Mouse (Mus musculus) hindbrain, embryonic 10.5 days (tissue): Measurements from ENCODE around the gene Dusp15. TPM values are rescaled to one million over a fixed set of nuclear protein-coding genes. Genes with fewer than 3 reads are reported as not detected.

Experiments
- DNase-seq: peaks from one replicate; pipeline ENCODE4 v3.0.0-alpha.2; 2017; ENCODE audit warnings: low spot score
- H3K27ac ChIP-seq: fragments of 300-500 bp; sonication (generic); 2 replicates; pipeline ENCODE4 v1.5.1; 2016; ENCODE audit warnings: mild to moderate bottlenecking, moderate library complexity
- H3K27me3 ChIP-seq: fragments of 300-500 bp; sonication (generic); 2 replicates; pipeline ENCODE4 v1.6.1; 2016; ENCODE audit warnings: mild to moderate bottlenecking; ENCODE audit not compliant: poor library complexity, insufficient read depth, severe bottlenecking
- H3K36me3 ChIP-seq: fragments of 300-500 bp; sonication (generic); 2 replicates; pipeline ENCODE4 v1.6.1; 2016; ENCODE audit warnings: mild to moderate bottlenecking, moderate library complexity
- H3K4me1 ChIP-seq: fragments of 300-500 bp; sonication (generic); replicated peaks from 2 replicates; pipeline ENCODE4 v1.6.1; 2016; ENCODE audit warnings: mild to moderate bottlenecking
- H3K4me3 ChIP-seq: fragments of 300-500 bp; sonication (generic); 2 replicates; pipeline ENCODE4 v1.5.1; 2016; ENCODE audit warnings: mild to moderate bottlenecking, moderate library complexity
- H3K9me3 ChIP-seq: fragments of 300-500 bp; sonication (generic); 2 replicates; pipeline ENCODE4 v1.6.1; 2016; ENCODE audit warnings: mild to moderate bottlenecking, moderate library complexity
- WGBS: fragments of 180-500 bp; shearing (Covaris S2); methylation state at CpG from one replicate; pipeline ENCODE4 v1.1.7; 2016; 5-methylcytosine and 5-hydroxymethylcytosine counted together
- polyA plus RNA-seq: library from polyadenylated mRNA; unstranded; fragments of >200 nt; fragmentation: Nextera tagmentation; extraction: Ambion mirVana; gene quantifications from 2 replicates; pipeline ENCODE4 v1.2.1, GENCODE M21; 2016

Gene Dusp15
- 1.1 and 1.4 TPM in 2 replicates for polyA plus RNA-seq

- Histone ChIP-seq H3K36me3 (no peaks in the 10 kb centered on the region), H3K27me3 (peaks cover 78% of the 10 kb centered on the region), H3K9me3 (no peaks in the 10 kb centered on the region), H3K27ac (peak within 1 kb of the TSS; percentile 87), H3K4me3 (peak within 1 kb of the TSS; percentile 77), H3K4me1 (peaks cover 34% of the 10 kb centered on the region)
- 1% methylated on average over 54 of the region's 54 CpGs for WGBS
- DNase-seq, result peak; percentile 65
Measured at GRCm38 (mm10) chr2:152951065-152951849, at the start of gene Dusp15. Gene Dusp15 (minus strand): TSS chr2:152951698.

DNA sequence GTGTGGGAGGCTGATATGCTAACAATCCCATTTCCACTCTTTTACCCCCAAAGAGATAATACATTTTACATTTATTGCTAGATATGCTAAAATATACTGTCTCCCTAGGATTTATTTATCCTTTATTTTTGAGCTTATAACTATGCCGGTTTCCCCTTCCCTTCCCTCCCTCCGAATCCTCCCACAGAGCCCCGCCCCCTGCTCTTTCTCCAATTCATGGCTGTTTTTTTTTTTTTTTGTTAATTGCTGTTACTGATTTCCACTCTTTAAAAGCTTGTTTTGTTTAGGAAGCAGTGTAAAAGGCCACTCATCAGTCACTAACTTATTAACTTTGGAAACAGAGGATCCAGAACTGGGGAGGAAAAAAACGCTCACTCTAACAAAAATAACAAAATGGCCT lies 45.5 kb upstream of the Dusp15 start:
- no peak for DNase-seq

GRCm38 (mm10) chr2:152991529-152991928 lies 40.0 kb upstream of the Dusp15 start:
- Histone ChIP-seq H3K27ac (no peak overlapping the region), H3K4me3 (no peak overlapping the region), H3K4me1 (0 out of 2 replicates have a peak, but pooled peaks cover 6% of the 10 kb centered on the region), H3K9me3 (no peaks in the 10 kb centered on the region), H3K36me3 (no peaks in the 10 kb centered on the region), H3K27me3 (no peaks in the 10 kb centered on the region; the same call in 1 of the 2 replicates)
- no peak for DNase-seq
- WGBS, result 92% methylated on average over 9 of the region's 9 CpGs

More for the DNA sequence above, 45.5 kb upstream of the Dusp15 start:
- H3K27ac ChIP-seq, result no peak overlapping the region
- H3K9me3 ChIP-seq, result no peaks in the 10 kb centered on the region
- H3K4me1 ChIP-seq, result 0 out of 2 replicates have a peak, but pooled peaks cover 3% of the 10 kb centered on the region
- H3K36me3 ChIP-seq, result no peaks in the 10 kb centered on the region
- H3K4me3 ChIP-seq, result no peak overlapping the region
- no peaks in the 10 kb centered on the region; the same call in 1 of the 2 replicates for H3K27me3 ChIP-seq
- WGBS, result 71% methylated on average over 4 of the region's 4 CpGs

- Histone ChIP-seq H3K27me3 (no peaks in the 10 kb centered on the region), H3K36me3 (no peaks in the 10 kb centered on the region), H3K4me1 (no peaks in the 10 kb centered on the region; the same call in 1 of the 2 replicates), H3K9me3 (no peaks in the 10 kb centered on the region), H3K4me3 (no peak overlapping the region), H3K27ac (no peak overlapping the region)
- 36% methylated on average over 1 of the region's 1 CpGs for WGBS
- no peak for DNase-seq
Measured at GRCm38 (mm10) chr2:152985582-152985981, 34.1 kb upstream of the Dusp15 start.

- Histone ChIP-seq H3K27me3 (no peaks in the 10 kb centered on the region), H3K9me3 (no peaks in the 10 kb centered on the region), H3K4me1 (no peaks in the 10 kb centered on the region), H3K36me3 (no peaks in the 10 kb centered on the region), H3K27ac (no peak overlapping the region), H3K4me3 (no peak overlapping the region)
- no peak for DNase-seq
- WGBS, result 72% methylated on average over 3 of the region's 3 CpGs
Measured at GRCm38 (mm10) chr2:152976991-152977390, 25.5 kb upstream of the Dusp15 start.

DNA sequence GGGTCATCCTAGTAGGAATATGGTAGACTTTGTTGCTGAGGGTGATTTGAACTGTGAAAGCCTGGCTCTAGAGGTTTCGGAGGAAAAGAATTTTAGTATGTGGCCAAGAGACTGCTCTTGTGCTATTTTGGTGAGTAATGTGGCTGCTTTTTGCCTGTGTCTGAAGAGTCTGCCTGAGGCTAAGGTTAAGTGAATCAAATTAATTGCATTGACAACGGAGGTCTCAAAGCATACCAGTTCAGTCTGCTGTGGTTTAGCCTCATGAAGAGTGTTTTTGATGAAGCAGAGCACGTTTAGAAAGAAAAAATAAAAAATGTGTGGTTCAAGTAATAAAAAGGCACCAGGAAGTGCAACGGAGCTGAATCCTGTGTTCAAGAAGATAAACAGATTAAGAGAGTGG lies 14.1 kb upstream of the Dusp15 start:
- no peak for DNase-seq
- WGBS, result 80% methylated on average over 4 of the region's 4 CpGs
- H3K36me3 ChIP-seq, result no peaks in the 10 kb centered on the region

GRCm38 (mm10) chr2:152962091-152962793 lies 10.7 kb upstream of the Dusp15 start, which contains the start of gene Ttll9:
Gene Ttll9 (plus strand): TSS chr2:152962485.
- Histone ChIP-seq H3K4me1 (peaks cover 3% of the 10 kb centered on the region; the same call in 1 of the 2 replicates), H3K9me3 (no peaks in the 10 kb centered on the region), H3K36me3 (no peaks in the 10 kb centered on the region), H3K4me3 (peak within 1 kb of the TSS; percentile 58), H3K27me3 (peaks cover 6% of the 10 kb centered on the region; the same call in 1 of the 2 replicates), H3K27ac (peak within 1 kb of the TSS; percentile 69)
- DNase-seq, result peak; percentile 85
- WGBS, result 3% methylated on average over 34 of the region's 34 CpGs

More for the DNA sequence above, 14.1 kb upstream of the Dusp15 start:
- peaks cover 4% of the 10 kb centered on the region; the same call in 1 of the 2 replicates for H3K27me3 ChIP-seq
- peaks cover 3% of the 10 kb centered on the region; the same call in 1 of the 2 replicates for H3K4me1 ChIP-seq
- H3K9me3 ChIP-seq, result no peaks in the 10 kb centered on the region
- H3K27ac ChIP-seq, result no peak overlapping the region
- no peak overlapping the region for H3K4me3 ChIP-seq

DNA sequence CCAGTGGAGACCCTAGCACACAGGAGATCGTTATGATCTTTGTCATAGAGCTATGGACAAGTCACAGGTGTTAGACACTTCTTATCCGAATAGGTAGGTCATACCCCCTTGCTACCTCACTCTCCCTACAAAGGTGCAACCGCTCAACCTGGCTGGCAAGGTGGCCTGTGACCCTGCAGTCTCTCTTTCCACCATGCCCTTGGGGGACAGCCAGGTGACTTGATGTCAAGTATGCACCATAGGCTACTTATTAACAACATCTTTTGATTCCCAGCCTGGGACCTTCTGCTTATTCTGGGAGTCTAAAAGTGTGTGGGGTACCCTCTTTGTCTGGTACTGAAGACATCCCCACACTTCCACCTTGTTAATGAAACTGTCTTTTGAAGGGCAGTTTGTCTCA lies 6.6 kb upstream of the Dusp15 start:
- no peaks in the 10 kb centered on the region for H3K9me3 ChIP-seq
- DNase-seq, result no peak

DNA sequence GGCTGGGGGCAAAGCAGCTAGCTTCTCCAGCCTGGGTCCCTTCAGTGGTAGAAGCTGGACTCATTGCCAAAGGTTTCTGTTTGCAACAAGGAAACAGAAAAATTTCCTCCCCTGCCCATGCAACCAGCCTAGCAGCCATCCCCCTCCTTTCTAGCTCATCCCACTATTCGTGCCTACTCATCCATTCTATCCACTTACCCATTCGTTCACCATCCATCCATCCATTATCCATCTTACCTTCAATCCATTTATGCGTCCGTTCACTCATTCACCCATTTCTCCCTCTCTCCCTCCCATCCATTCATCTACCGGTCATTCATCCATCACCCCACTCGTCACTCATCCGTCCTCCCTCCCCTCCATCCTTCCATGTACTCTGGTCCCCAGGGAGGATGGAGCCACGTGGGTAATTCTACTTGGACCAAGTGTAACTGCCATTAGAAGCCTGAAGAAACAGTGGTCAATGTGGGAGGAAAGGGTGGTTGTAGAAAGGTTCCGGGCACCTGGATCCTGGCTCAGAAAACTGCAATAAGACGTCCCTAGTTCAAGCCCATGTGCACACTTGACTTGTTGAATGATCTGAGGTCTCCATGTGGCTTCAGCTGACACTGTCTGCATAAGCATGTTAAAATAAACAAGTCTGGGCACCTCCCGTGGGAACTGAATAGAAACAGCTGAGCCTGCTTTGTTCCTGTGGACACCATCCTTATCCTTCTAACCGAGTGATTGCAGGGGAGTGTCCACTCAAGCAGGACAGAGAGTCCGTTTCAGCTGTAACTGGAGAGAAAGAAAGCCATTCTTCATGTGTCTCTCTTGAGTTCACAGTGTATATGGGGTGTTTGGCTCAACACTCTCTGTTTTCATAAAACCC lies 587 bp upstream of the Dusp15 start:
- H3K4me1 ChIP-seq, result peaks cover 34% of the 10 kb centered on the region
- peak overlapping the region; percentile 87 for H3K27ac ChIP-seq
- no peaks in the 10 kb centered on the region for H3K36me3 ChIP-seq
- peak overlapping the region; percentile 77 for H3K4me3 ChIP-seq
- H3K27me3 ChIP-seq, result peaks cover 75% of the 10 kb centered on the region
- 12% methylated on average over 13 of the region's 13 CpGs for WGBS
- peak; percentile 43 for DNase-seq
- H3K9me3 ChIP-seq, result no peaks in the 10 kb centered on the region

More for the DNA sequence above, 6.6 kb upstream of the Dusp15 start:
- H3K36me3 ChIP-seq, result no peaks in the 10 kb centered on the region
- H3K4me3 ChIP-seq, result no peak overlapping the region
- H3K27ac ChIP-seq, result no peak overlapping the region
- H3K27me3 ChIP-seq, result peaks cover 22% of the 10 kb centered on the region; the same call in 1 of the 2 replicates
- WGBS, result 71% methylated on average over 3 of the region's 3 CpGs
- peaks cover 13% of the 10 kb centered on the region for H3K4me1 ChIP-seq

DNA sequence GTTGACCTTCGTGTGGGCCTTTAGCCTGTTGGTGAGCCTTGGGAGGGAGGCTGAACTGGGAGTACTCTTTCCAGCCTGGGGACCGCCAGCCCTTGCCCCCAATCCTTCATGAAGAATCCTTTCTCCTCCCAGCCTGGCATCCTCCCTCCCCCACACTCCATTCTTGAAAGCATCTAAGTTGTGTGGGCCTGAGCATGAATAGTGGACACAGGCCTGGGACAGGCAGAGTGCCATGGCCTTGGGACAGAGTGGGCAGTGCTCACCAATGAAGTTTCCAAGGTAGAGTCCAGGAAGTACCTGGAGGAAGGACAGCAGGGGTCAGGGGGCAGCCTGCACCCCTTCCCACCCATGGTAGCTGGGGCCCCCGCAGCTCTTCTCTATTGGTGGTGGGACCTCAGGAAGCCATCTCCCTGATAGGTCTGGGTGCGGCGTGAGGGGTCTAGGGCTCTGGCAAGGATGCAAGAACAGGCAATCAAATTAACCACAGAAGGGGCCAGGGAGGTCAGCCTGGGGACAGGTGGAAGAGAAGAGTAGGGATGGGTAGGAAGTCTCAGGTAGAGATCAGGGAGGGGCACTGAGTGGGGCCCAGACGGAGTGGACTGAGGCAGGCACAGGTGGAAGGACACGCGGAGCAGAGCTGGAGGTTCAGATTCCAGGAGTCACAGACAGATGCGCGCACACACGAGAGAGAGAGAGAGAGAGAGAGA lies 987 bp downstream of the Dusp15 start:
- Histone ChIP-seq H3K36me3 (no peaks in the 10 kb centered on the region), H3K9me3 (no peaks in the 10 kb centered on the region), H3K27ac (peak overlapping the region; percentile 87; the same call in 1 of the 2 replicates), H3K27me3 (peaks cover 85% of the 10 kb centered on the region), H3K4me1 (peaks cover 34% of the 10 kb centered on the region), H3K4me3 (peak overlapping the region; percentile 77)
- no peak for DNase-seq
- 40% methylated on average over 11 of the region's 11 CpGs for WGBS

GRCm38 (mm10) chr2:152948438-152949020 lies 3.0 kb downstream of the Dusp15 start:
- 88% methylated on average over 5 of the region's 5 CpGs for WGBS
- DNase-seq, result no peak
- Histone ChIP-seq H3K27me3 (peaks cover 96% of the 10 kb centered on the region), H3K36me3 (no peaks in the 10 kb centered on the region), H3K4me1 (peaks cover 27% of the 10 kb centered on the region), H3K4me3 (no peak overlapping the region), H3K27ac (no peak overlapping the region), H3K9me3 (no peaks in the 10 kb centered on the region)
